Mouse (Mus musculus) heart, embryonic 16.5 days (tissue): Measurements from ENCODE around the gene Prkar2b. TPM values are rescaled to one million over a fixed set of nuclear protein-coding genes. Genes with fewer than 3 reads are reported as not detected.

Source experiments
- ATAC-seq: fragments of 200-750 bp; cut with Nextera tagmentation; replicated peaks from 2 replicates; pipeline ENCODE4 v1.8.0; 2017; ENCODE audit warnings: moderate number of reproducible peaks; ENCODE audit not compliant: insufficient read depth, low FRiP score; ENCODE audit errors: extremely low read depth
- H3K27ac ChIP-seq: fragments of 300-500 bp; sonication (generic); 2 replicates; pipeline ENCODE4 v1.5.1; 2014; ENCODE audit warnings: mild to moderate bottlenecking, low read length, control low read depth, moderate library complexity
- H3K27me3 ChIP-seq: fragments of 300-500 bp; sonication (generic); 2 replicates; pipeline ENCODE4 v1.6.1; 2014; ENCODE audit warnings: low read length, mixed read lengths; ENCODE audit not compliant: control insufficient read depth, insufficient read depth
- H3K36me3 ChIP-seq: fragments of 300-500 bp; sonication (generic); 2 replicates; pipeline ENCODE4 v1.6.1; 2014; ENCODE audit not compliant: control insufficient read depth, insufficient read depth
- H3K4me1 ChIP-seq: fragments of 300-500 bp; sonication (generic); 2 replicates; pipeline ENCODE4 v1.6.1; 2014; ENCODE audit warnings: low read length, mixed read lengths; ENCODE audit not compliant: control insufficient read depth, insufficient read depth
- H3K4me2 ChIP-seq: fragments of 300-500 bp; sonication (generic); 2 replicates; pipeline ENCODE4 v1.6.1; 2014; ENCODE audit warnings: low read depth, mild to moderate bottlenecking, control low read depth, low read length
- H3K4me3 ChIP-seq: fragments of 300-500 bp; sonication (generic); 2 replicates; pipeline ENCODE4 v1.5.1; 2014; ENCODE audit warnings: mild to moderate bottlenecking, control low read depth, low read length
- H3K9ac ChIP-seq: fragments of 300-500 bp; sonication (generic); 2 replicates; pipeline ENCODE4 v1.6.1; 2014; ENCODE audit warnings: low read length, control low read depth
- H3K9me3 ChIP-seq: fragments of 300-500 bp; sonication (generic); replicated peaks from 2 replicates; pipeline ENCODE4 v1.6.1; 2016; ENCODE audit warnings: low read length; ENCODE audit not compliant: control insufficient read depth
- WGBS: fragments of 180-500 bp; shearing (Covaris S2); extraction: QIAGEN DNeasy Blood & Tissue Kit; methylation state at CpG from one replicate; pipeline ENCODE4 v1.1.7; 2014; 5-methylcytosine and 5-hydroxymethylcytosine counted together
- polyA plus RNA-seq: library from polyadenylated mRNA; unstranded; fragments of >200 nt; fragmentation: Nextera tagmentation; extraction: Ambion mirVana; gene quantifications from 2 replicates; pipeline ENCODE4 v1.2.1, GENCODE M21; 2015

Gene Prkar2b
- polyA plus RNA-seq, result 9.4 and 10.2 TPM in 2 replicates

DNA sequence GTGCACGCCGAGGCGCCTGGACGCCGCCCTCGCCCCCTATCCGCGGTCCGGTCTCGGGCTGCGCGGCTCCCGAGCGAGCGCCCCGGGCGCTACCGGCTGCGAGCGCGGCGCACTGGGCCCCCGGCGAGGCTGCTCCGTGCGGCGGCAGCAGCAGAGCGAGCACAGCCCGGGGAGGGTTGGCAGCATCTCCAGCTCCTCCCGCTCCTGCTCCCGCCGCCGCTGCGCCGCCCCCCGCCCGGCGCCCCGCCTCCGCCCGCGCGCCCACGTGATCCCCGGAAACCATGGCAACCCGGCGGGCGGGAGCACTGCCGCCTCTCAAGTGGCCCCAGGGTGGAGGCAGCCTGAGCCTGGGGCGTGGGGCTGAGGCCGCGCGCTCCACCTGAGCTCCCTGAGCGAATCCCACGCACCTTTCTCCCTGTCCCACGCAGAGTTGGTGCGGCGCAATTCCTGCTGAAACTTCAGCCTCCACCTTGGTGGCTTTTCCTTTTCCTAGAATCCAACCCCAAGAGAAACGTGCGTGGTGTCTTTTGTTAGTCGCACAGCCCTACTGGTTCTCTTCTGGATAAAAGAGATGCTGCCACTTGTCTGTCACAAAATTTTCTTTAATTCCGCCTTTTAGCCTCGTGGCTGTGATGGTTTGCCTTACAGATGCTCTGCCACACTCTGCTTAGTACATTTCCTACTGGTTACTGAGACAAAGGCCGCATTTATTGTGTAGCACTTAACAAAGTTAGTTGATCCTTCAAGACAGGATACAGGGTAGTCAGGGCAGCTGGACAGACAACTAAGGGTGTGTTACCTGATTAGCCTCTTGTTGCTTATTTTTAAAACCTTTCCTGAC is at the start of gene Prkar2b:
Prkar2b (minus strand) TSS at position 207 of the 841 bp plus-strand sequence.
- peak; percentile 95 for ATAC-seq
- 1% methylated on average over 62 of the region's 64 CpGs for WGBS
- H3K4me3 ChIP-seq, result peak within 1 kb of the TSS; percentile 78
- peak within 1 kb of the TSS; percentile 94 for H3K4me2 ChIP-seq
- H3K9ac ChIP-seq, result peak within 1 kb of the TSS; percentile 79
- peaks cover 5% of the 10 kb centered on the region; the same call in 1 of the 2 replicates for H3K4me1 ChIP-seq
- H3K27ac ChIP-seq, result peak within 1 kb of the TSS; percentile 79
- no peaks in the 10 kb centered on the region for H3K27me3 ChIP-seq
- no peaks in the 10 kb centered on the region for H3K36me3 ChIP-seq
- H3K9me3 ChIP-seq, result no peaks in the 10 kb centered on the region

DNA sequence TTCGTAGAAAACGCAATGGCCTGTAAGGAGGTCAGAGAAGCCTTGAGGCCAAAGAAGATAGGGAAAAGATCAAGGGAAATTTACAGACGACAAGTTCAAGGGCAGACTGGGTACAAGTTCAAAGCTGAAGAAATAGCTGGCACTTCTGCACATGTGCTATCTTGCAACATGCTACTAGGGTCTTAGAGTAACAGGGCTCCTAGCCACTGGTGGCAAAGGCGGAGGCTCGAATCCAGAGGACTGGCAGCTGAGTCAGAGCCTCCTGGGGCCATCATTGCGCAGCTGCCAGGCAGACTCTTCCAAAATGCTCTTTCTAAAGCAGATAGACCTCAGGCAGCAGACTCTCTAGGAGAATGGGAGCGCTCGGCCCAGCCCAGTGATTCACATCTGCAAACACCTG is 48.1 kb upstream of the Prkar2b start:
- H3K9me3 ChIP-seq, result no peaks in the 10 kb centered on the region
- 83% methylated on average over 8 of the region's 8 CpGs for whole genome bisulfite sequencing
- no peak for ATAC-seq
- H3K4me2 ChIP-seq, result no peak overlapping the region
- no peaks in the 10 kb centered on the region for H3K27me3 ChIP-seq
- H3K9ac ChIP-seq, result no peak overlapping the region
- H3K4me1 ChIP-seq, result peaks cover 7% of the 10 kb centered on the region
- H3K27ac ChIP-seq, result no peak overlapping the region
- no peaks in the 10 kb centered on the region for H3K36me3 ChIP-seq
- H3K4me3 ChIP-seq, result no peak overlapping the region

DNA sequence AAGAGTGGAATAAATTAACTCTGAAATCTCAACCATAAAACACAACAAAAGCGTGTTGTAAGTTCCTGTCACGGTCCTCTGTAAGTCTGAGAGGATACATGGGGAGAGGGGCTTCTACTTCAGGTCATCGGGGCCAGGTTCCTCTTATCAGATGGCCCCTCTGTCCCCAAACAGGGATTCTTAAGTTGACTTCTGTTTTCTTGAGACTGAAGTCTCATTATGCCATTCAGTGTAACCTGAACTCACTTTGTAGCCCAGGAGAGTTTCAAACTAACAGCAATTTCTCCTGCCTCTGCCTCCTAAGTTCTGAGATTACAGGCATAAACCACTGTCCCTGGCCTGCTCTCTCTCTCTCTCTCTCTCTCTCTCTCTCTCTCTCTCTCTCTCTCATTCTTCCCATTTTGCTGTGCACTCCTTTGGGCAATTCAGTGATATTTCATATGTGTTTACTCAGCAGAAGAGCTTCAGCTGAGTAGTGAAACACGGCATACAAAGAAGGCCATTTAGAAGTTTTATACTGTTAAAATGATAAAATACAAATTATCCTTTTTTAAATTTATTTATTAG is 43.9 kb upstream of the Prkar2b start:
- 73% methylated on average over 4 of the region's 4 CpGs for WGBS
- H3K4me2 ChIP-seq, result no peak overlapping the region
- H3K9ac ChIP-seq, result no peak overlapping the region
- H3K4me3 ChIP-seq, result no peak overlapping the region
- ATAC-seq, result no peak
- H3K4me1 ChIP-seq, result peaks cover 11% of the 10 kb centered on the region
- H3K27ac ChIP-seq, result no peak overlapping the region
- no peaks in the 10 kb centered on the region for H3K9me3 ChIP-seq
- no peaks in the 10 kb centered on the region for H3K36me3 ChIP-seq
- H3K27me3 ChIP-seq, result no peaks in the 10 kb centered on the region

DNA sequence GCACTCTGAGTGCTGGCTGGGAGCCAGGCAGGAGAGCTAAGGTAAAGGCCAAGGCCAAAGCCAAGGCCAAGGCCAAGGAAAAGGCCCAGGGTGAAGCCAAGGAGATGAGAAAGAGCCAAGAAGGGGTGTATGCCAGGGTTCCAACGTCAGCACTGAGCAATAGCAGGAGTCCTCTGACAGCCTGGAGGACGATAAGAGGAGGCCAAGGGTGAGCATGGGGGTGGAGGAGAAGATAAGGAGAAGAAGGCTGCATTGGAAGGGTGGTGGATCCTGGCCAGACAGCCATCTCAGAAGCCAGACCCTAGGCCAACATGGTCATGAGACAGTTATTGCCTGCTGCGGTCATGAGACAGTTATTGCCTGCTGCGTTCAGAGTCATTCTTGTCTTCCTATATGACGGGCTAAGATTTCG is 43.4 kb upstream of the Prkar2b start:
- H3K4me3 ChIP-seq, result no peak overlapping the region
- WGBS, result 57% methylated on average over 6 of the region's 6 CpGs
- peak; percentile 55; the same call in 1 of the 2 replicates for ATAC-seq
- no peak overlapping the region for H3K4me2 ChIP-seq
- no peaks in the 10 kb centered on the region for H3K36me3 ChIP-seq
- no peaks in the 10 kb centered on the region for H3K9me3 ChIP-seq
- H3K9ac ChIP-seq, result no peak overlapping the region
- no peaks in the 10 kb centered on the region for H3K27me3 ChIP-seq
- H3K27ac ChIP-seq, result no peak overlapping the region
- peaks cover 11% of the 10 kb centered on the region for H3K4me1 ChIP-seq

DNA sequence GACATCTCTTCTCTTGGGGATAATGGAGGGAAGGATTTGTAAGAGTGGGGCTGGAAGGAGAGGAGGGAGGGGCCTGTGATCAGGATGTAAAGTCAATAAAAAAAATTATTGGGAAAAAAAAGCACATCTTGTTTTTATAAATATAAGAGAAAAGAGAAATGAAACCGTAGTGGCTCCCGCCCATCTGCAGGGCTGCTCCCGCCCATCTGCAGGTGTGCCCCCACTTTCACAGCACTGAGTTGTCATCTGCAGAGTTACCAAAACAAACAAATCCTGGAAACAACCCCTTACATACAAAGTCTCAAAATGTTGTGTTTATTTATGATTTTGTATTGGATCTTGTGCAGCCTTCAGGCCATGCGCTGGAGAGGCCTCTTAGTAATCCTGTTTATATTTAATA is 40.2 kb upstream of the Prkar2b start:
- Histone ChIP-seq H3K27ac (no peak overlapping the region), H3K4me2 (no peak overlapping the region), H3K4me1 (peaks cover 11% of the 10 kb centered on the region), H3K4me3 (no peak overlapping the region), H3K9ac (no peak overlapping the region), H3K36me3 (no peaks in the 10 kb centered on the region), H3K27me3 (no peaks in the 10 kb centered on the region), H3K9me3 (no peaks in the 10 kb centered on the region)
- 92% methylated on average over 4 of the region's 4 CpGs for WGBS
- no peak for ATAC-seq

DNA sequence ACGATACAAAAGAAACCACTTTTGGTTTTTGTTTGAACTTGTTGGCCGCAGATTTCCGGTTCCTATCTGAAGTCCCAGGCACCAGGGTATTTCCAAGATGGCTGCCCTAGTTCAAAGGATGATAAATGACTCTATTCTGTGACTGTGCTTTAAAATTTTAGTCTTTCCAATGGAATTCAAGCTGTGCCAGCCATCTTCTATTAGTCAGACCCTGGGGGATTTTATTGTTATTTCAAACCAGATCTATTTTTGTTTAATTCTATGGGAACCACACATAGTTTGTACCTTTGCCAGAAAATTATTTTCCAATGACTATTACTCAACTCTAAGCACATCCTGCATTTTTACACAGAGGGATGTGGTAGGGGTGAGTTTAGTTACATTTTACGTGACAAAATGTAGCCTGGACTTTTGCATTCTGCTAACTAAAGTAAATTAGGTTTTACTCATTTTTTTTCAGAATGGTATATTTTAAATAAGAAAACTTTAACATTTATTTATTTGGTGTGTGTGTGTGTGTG is 38.6 kb upstream of the Prkar2b start:
- H3K27ac ChIP-seq, result no peak overlapping the region
- H3K27me3 ChIP-seq, result no peaks in the 10 kb centered on the region
- no peak for ATAC-seq
- no peaks in the 10 kb centered on the region for H3K9me3 ChIP-seq
- H3K36me3 ChIP-seq, result no peaks in the 10 kb centered on the region
- WGBS, result 71% methylated on average over 4 of the region's 4 CpGs
- no peak overlapping the region for H3K4me3 ChIP-seq
- no peak overlapping the region for H3K4me2 ChIP-seq
- H3K9ac ChIP-seq, result no peak overlapping the region
- H3K4me1 ChIP-seq, result peaks cover 11% of the 10 kb centered on the region

DNA sequence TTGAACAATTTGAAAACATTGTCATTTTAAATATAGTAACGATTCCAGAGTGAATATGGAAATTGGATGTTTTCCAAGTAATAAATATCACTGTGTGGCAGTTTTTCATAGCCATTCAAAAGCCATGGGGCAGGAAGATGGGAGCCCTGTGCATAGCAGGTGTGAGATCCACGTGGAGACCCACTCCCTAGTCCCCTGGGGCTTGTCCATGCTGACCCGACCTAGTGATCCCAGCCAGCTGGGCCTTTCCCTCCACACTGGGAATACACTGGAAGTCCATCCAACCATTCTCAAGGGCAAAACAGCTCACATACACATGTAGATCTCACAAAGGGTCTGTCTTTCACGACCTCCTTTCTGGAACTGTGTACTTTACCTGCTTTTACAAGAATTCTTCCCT is 37.5 kb upstream of the Prkar2b start:
- H3K9ac ChIP-seq, result no peak overlapping the region
- no peak overlapping the region for H3K4me2 ChIP-seq
- H3K4me3 ChIP-seq, result no peak overlapping the region
- H3K27me3 ChIP-seq, result no peaks in the 10 kb centered on the region
- no peak overlapping the region for H3K27ac ChIP-seq
- no peaks in the 10 kb centered on the region for H3K36me3 ChIP-seq
- no peak for ATAC-seq
- H3K4me1 ChIP-seq, result 0 out of 2 replicates have a peak, but pooled peaks cover 2% of the 10 kb centered on the region
- 60% methylated on average over 4 of the region's 4 CpGs for WGBS
- H3K9me3 ChIP-seq, result no peaks in the 10 kb centered on the region

DNA sequence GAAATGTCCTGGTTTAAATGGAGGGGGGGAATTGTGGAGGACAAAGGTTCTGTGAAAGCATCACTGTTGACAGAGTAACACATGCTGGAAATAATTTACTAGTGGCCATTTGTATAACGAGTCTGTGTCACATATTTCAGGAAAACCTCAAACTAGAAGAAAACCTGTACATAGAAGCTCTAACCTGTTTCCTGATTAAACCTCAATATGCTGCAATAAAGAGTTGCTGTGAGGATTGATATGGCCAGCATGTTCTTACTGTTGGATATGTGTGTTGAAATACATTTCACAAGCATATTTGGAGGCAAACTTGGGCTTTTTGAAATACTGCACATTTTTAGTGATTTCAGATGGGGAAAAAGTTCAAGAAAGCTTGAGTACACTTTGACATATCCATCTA is 36.0 kb upstream of the Prkar2b start:
- Histone ChIP-seq H3K36me3 (no peaks in the 10 kb centered on the region), H3K4me1 (0 out of 2 replicates have a peak, but pooled peaks cover 2% of the 10 kb centered on the region), H3K9me3 (no peaks in the 10 kb centered on the region), H3K27me3 (no peaks in the 10 kb centered on the region), H3K27ac (no peak overlapping the region), H3K9ac (no peak overlapping the region), H3K4me2 (no peak overlapping the region), H3K4me3 (no peak overlapping the region)
- 60% methylated on average over 1 of the region's 1 CpGs for WGBS
- ATAC-seq, result no peak

DNA sequence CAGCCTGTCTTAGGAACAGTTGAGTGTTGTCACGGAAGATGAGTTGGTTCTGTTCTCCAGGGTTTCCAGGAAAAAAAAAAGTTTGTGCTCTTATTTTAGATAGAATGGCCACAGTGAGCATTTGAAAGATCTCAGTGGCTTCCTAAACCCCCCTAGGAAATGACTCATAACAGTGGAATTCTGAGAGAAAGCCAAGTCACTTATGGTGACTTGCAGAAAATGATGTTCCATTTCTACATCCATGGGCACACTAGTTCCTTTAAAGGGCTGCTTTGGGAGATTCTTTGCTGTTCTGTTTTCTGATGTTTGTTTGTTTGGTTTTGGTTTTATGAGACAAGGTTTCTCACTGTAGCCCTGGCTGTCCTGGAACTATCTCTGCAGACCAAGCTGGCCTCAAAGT is 34.1 kb upstream of the Prkar2b start:
- H3K36me3 ChIP-seq, result no peaks in the 10 kb centered on the region
- no peak overlapping the region for H3K9ac ChIP-seq
- no peak overlapping the region for H3K27ac ChIP-seq
- WGBS, result 52% methylated on average over 1 of the region's 1 CpGs
- H3K4me2 ChIP-seq, result no peak overlapping the region
- no peaks in the 10 kb centered on the region for H3K27me3 ChIP-seq
- H3K4me3 ChIP-seq, result no peak overlapping the region
- ATAC-seq, result no peak
- no peaks in the 10 kb centered on the region for H3K4me1 ChIP-seq
- peaks cover 9% of the 10 kb centered on the region for H3K9me3 ChIP-seq
